Mouse (Mus musculus): Measurements from ENCODE around the gene 1700056E22Rik. TPM values are rescaled to one million over a fixed set of nuclear protein-coding genes. Genes with fewer than 3 reads are reported as not detected.

1700056E22Rik gene
- polyA plus RNA-seq, 1 experiment from 2014 or later = 2.5 TPM

DNA sequence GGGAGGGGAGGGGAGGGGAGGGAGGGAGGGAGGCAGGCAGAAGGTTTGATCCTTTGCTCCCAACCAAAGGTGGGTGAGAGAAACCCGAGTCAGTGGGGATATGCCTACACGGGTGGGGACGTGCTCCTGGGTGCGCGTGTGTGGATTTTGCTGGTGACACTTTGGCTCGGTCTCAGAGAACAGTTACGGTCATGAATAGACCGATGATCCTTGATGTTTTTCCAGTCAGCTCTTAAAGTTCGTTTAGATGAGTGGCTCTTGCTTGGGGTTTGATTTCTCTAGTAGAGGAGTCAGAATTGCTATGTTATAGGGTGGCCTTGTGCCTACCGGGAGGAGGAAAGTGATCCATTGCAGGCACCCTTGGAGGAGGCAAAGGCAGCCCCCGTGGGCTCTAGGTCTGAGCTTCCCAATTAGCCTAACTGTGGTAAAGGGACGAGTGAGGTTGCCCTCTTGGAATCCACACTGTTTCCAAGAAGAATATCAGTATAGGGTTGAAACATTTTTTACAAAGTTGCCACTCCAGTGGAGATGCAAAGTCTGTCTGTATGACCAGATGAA is 1.3 kb upstream of the 1700056E22Rik start:
- no peaks in the 10 kb centered on the region for H3K27me3 ChIP-seq (ENCODE audit: control insufficient read depth, insufficient read depth, low read length)
- H3K27ac ChIP-seq (ENCODE audit: low read depth, low read length) = peak overlapping the region; percentile 98
- H3K4me3 ChIP-seq (ENCODE audit: low read depth, low read length) = peak overlapping the region; percentile 74
- peaks cover 22% of the 10 kb centered on the region for H3K4me1 ChIP-seq (ENCODE audit: control insufficient read depth, insufficient read depth, low read length)
- peak overlapping the region; percentile 80 for H3K4me2 ChIP-seq
- 5% methylated on average over 12 of the region's 12 CpGs for WGBS (ENCODE audit: insufficient replicate concordance)
- H3K9me3 ChIP-seq (replicated peaks; ENCODE audit: control insufficient read depth, low read length) = no peaks in the 10 kb centered on the region
- no peak for ATAC-seq (replicated peaks; ENCODE audit: insufficient number of reproducible peaks, low FRiP score, low TSS enrichment)
- H3K36me3 ChIP-seq (ENCODE audit: control insufficient read depth, insufficient read depth, low read length) = peaks cover 4% of the 10 kb centered on the region; the same call in 1 of the 2 replicates
- H3K9ac ChIP-seq (ENCODE audit: low read depth, low read length) = peak overlapping the region; percentile 73

DNA sequence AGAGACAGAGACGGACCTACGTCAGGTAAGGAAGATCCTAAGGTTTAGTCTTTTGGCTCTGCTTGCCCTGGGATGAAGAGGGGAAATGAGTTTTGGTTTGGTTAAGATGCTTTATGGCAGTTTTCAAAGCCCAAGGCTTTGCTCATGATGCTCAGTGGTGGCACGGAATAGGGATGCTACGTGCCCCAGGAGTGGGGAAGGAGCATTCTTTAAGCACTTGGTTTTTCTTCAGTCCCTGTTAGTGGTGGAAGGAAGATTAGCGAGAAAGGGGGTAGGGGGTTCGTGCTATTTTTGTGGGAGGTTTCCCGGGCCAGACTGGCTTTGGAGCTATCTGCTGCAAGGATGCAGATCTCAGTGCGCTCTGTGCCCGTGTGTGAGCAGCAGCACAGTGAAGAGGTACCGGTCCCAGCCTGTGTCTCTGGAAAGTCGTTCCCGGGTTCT is 660 bp upstream of the 1700056E22Rik start:
- no peak for ATAC-seq (replicated peaks; ENCODE audit: insufficient number of reproducible peaks, low FRiP score, low TSS enrichment)
- 1% methylated on average over 12 of the region's 12 CpGs for WGBS (ENCODE audit: insufficient replicate concordance)
- Histone ChIP-seq H3K4me2 (peak overlapping the region; percentile 80), H3K36me3 (ENCODE audit: control insufficient read depth, insufficient read depth, low read length) (peaks cover 4% of the 10 kb centered on the region; the same call in 1 of the 2 replicates), H3K27ac (ENCODE audit: low read depth, low read length) (peak overlapping the region; percentile 98), H3K9me3 (replicated peaks; ENCODE audit: control insufficient read depth, low read length) (no peaks in the 10 kb centered on the region), H3K27me3 (ENCODE audit: control insufficient read depth, insufficient read depth, low read length) (no peaks in the 10 kb centered on the region), H3K4me3 (ENCODE audit: low read depth, low read length) (peak overlapping the region; percentile 74), H3K4me1 (ENCODE audit: control insufficient read depth, insufficient read depth, low read length) (peaks cover 22% of the 10 kb centered on the region), H3K9ac (ENCODE audit: low read depth, low read length) (peak overlapping the region; percentile 76)

DNA sequence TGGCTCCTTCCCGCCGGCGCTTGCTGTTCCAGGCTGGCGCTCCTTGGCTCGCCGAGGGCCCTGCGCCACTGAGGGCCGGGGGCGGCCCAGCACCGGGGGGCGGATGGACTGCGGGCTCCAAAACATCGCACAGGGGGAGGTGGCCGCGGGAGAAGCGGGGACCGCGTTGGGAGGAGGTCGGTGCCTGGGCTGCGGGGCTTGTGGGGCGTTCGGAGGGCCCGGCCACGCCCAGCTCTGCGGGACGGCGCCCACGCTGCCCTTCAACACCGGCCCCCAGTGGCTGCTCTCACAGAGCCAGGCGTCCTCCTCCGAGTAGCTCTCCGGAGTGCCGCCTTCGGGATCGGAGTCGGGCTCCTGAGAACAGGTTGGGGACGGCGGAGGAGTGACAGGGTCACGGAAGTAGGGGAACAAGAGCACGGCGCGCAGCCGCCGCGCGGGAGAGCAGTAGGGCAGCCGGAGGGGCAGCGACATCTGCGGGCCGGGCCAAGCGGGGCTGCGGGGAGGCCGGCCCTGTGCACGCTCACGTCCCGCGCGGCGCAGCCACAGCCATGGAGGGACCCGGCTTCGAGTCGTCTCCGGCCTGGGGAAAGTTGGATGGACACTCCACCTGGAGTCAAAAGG is 601 bp downstream of the 1700056E22Rik start:
- H3K4me2 ChIP-seq = peak overlapping the region; percentile 87
- peak overlapping the region; percentile 96 for H3K9ac ChIP-seq (ENCODE audit: low read depth, low read length)
- peaks cover 17% of the 10 kb centered on the region for H3K4me1 ChIP-seq (ENCODE audit: control insufficient read depth, insufficient read depth, low read length)
- no peaks in the 10 kb centered on the region for H3K27me3 ChIP-seq (ENCODE audit: control insufficient read depth, insufficient read depth, low read length)
- H3K4me3 ChIP-seq (ENCODE audit: low read depth, low read length) = peak overlapping the region; percentile 74
- ATAC-seq (replicated peaks; ENCODE audit: insufficient number of reproducible peaks, low FRiP score, low TSS enrichment) = peak; percentile 73
- H3K36me3 ChIP-seq (ENCODE audit: control insufficient read depth, insufficient read depth, low read length) = peaks cover 2% of the 10 kb centered on the region; the same call in 1 of the 2 replicates
- no peaks in the 10 kb centered on the region for H3K9me3 ChIP-seq (replicated peaks; ENCODE audit: control insufficient read depth, low read length)
- under 1% methylated on average over 63 of the region's 63 CpGs for whole genome bisulfite sequencing (ENCODE audit: insufficient replicate concordance)
- H3K27ac ChIP-seq (ENCODE audit: low read depth, low read length) = peak overlapping the region; percentile 98

DNA sequence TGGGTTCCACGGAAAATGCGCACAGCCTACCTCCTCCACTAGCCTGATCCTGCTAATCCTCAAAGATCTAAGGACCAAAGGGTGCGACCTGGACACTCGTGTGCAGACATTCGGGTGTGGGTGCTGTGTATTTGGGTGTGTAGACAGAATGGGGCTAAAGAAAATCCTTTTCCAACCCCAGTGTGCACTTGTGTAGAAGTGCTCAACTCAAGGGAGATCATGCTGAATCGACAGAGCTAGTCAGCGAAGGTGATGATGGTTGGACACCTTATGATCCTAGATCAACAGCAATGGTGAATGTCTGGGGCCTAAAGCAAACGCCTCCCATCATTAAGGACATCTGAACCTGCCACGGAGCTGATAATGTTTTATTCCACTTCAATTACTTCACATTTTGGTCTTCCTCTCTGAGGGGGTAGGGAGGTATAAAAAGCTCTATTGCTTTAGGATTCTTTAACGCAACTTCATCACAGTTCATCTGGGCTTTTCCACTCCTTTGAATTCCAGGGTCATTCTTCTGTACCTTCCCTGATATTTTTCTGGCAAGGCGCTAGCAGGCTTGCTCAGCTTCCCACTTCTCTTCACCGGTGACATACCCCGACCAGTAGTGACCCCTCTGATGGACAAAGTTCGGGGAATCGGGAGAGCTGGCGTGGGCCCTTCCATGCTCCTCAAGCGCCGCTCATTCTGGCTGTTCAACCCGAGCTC is 1.3 kb downstream of the 1700056E22Rik start:
- Histone ChIP-seq H3K4me1 (ENCODE audit: control insufficient read depth, insufficient read depth, low read length) (peaks cover 17% of the 10 kb centered on the region), H3K27ac (ENCODE audit: low read depth, low read length) (peak overlapping the region; percentile 98), H3K9me3 (replicated peaks; ENCODE audit: control insufficient read depth, low read length) (no peaks in the 10 kb centered on the region), H3K9ac (ENCODE audit: low read depth, low read length) (peak overlapping the region; percentile 96), H3K4me2 (peak overlapping the region; percentile 87), H3K36me3 (ENCODE audit: control insufficient read depth, insufficient read depth, low read length) (peaks cover 2% of the 10 kb centered on the region; the same call in 1 of the 2 replicates), H3K4me3 (ENCODE audit: low read depth, low read length) (peak overlapping the region; percentile 74), H3K27me3 (ENCODE audit: control insufficient read depth, insufficient read depth, low read length) (no peaks in the 10 kb centered on the region)
- no peak for ATAC-seq (replicated peaks; ENCODE audit: insufficient number of reproducible peaks, low FRiP score, low TSS enrichment)
- WGBS (ENCODE audit: insufficient replicate concordance) = 21% methylated on average over 19 of the region's 19 CpGs

DNA sequence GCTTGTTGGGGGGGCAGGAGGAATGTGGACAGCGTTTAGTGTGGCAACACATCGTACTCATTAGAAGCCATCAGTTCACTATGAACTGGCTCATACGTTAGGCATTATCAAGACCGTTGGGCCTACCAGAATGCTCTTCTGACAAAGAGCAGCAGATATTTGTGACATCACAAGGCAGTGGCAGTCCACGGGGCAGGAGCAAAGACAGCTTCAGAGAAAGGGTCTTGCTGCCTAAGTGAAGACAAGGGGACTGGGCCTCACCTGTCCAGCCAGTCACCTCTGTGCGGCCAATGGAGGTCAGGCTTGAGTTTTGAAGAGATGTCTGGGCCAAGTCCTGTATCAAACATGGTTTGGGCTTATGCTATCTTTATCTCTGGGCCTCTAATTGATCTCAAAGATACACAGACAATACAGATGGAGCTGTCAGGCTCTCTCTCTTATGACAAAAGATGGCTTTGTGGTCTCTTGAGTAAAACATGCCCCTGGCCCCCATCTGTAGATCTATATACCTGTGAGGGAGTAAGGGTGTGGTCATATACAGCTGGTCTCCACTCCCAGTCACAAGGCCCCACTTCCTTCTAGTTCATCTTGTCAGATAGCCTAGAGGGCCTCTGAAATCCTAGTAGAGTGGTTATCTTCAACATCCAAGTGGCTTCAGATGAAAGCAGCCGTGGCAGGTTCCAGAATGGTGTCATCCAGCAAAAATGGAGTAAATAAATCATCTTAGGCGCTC is 3.9 kb downstream of the 1700056E22Rik start:
- WGBS (ENCODE audit: insufficient replicate concordance) = 87% methylated on average over 8 of the region's 8 CpGs
- H3K4me3 ChIP-seq (ENCODE audit: low read depth, low read length) = no peak overlapping the region

DNA sequence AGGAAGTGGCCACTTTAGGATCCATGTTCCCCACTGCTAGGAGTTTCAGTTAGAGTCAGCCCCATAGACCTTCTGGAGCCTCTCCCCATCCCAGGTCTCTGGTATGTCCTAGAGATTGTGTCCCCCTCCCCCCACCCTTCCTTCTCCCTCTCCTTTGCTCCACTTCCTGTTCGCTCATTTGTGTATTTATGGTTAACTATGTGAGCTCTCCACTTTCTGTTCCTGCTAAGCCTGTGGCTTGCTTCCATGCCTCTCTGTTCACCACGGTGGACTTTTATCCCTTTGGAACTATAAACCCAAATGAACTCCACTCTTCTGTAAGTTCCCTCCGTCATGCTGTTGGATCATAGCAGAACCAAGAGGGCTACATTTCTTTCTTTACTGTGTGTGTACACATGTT is 7.1 kb downstream of the 1700056E22Rik start:
- WGBS (ENCODE audit: insufficient replicate concordance) = 83% methylated on average over 3 of the region's 3 CpGs
- H3K9me3 ChIP-seq (replicated peaks; ENCODE audit: control insufficient read depth, low read length) = no peaks in the 10 kb centered on the region
- H3K4me1 ChIP-seq (ENCODE audit: control insufficient read depth, insufficient read depth, low read length) = no peaks in the 10 kb centered on the region; the same call in 1 of the 2 replicates
- ATAC-seq (replicated peaks; ENCODE audit: insufficient number of reproducible peaks, low FRiP score, low TSS enrichment) = no peak
- no peak overlapping the region for H3K4me2 ChIP-seq
- no peaks in the 10 kb centered on the region for H3K36me3 ChIP-seq (ENCODE audit: control insufficient read depth, insufficient read depth, low read length)
- H3K27me3 ChIP-seq (ENCODE audit: control insufficient read depth, insufficient read depth, low read length) = no peaks in the 10 kb centered on the region
- H3K27ac ChIP-seq (ENCODE audit: low read depth, low read length) = no peak overlapping the region
- H3K4me3 ChIP-seq (ENCODE audit: low read depth, low read length) = no peak overlapping the region
- H3K9ac ChIP-seq (ENCODE audit: low read depth, low read length) = no peak overlapping the region

More for the DNA sequence above, 3.9 kb downstream of the 1700056E22Rik start:
- Histone ChIP-seq H3K4me1 (ENCODE audit: control insufficient read depth, insufficient read depth, low read length) (peaks cover 6% of the 10 kb centered on the region), H3K9ac (ENCODE audit: low read depth, low read length) (no peak overlapping the region), H3K27ac (ENCODE audit: low read depth, low read length) (no peak overlapping the region), H3K4me2 (no peak overlapping the region), H3K36me3 (ENCODE audit: control insufficient read depth, insufficient read depth, low read length) (no peaks in the 10 kb centered on the region), H3K9me3 (replicated peaks; ENCODE audit: control insufficient read depth, low read length) (no peaks in the 10 kb centered on the region), H3K27me3 (ENCODE audit: control insufficient read depth, insufficient read depth, low read length) (no peaks in the 10 kb centered on the region)
- no peak for ATAC-seq (replicated peaks; ENCODE audit: insufficient number of reproducible peaks, low FRiP score, low TSS enrichment)

DNA sequence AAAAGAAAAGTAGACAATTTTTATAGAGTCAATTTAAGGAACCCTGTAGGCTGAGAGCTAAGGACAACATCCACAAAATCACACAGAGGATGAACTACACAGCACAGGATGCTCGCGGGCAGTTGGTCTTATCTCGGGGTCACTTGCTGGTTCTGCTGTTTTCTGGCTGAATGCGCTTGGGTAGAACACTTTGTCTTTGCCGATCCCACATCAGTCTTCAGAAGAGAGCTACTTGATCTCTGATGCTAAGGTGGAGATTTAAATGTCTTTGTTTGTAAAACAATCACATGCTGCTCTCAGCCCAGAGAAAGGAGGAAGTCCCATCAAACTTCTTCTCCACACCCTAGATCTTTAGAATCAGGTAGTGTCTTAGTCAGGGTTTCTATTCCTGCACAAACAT is 9.0 kb downstream of the 1700056E22Rik start:
- no peaks in the 10 kb centered on the region for H3K4me1 ChIP-seq (ENCODE audit: control insufficient read depth, insufficient read depth, low read length)
- H3K4me2 ChIP-seq = no peak overlapping the region
- no peaks in the 10 kb centered on the region for H3K9me3 ChIP-seq (replicated peaks; ENCODE audit: control insufficient read depth, low read length)
- H3K4me3 ChIP-seq (ENCODE audit: low read depth, low read length) = no peak overlapping the region
- no peak overlapping the region for H3K9ac ChIP-seq (ENCODE audit: low read depth, low read length)
- no peak for ATAC-seq (replicated peaks; ENCODE audit: insufficient number of reproducible peaks, low FRiP score, low TSS enrichment)
- no peaks in the 10 kb centered on the region for H3K36me3 ChIP-seq (ENCODE audit: control insufficient read depth, insufficient read depth, low read length)
- no peaks in the 10 kb centered on the region for H3K27me3 ChIP-seq (ENCODE audit: control insufficient read depth, insufficient read depth, low read length)
- WGBS (ENCODE audit: insufficient replicate concordance) = 83% methylated on average over 5 of the region's 5 CpGs
- no peak overlapping the region for H3K27ac ChIP-seq (ENCODE audit: low read depth, low read length)

DNA sequence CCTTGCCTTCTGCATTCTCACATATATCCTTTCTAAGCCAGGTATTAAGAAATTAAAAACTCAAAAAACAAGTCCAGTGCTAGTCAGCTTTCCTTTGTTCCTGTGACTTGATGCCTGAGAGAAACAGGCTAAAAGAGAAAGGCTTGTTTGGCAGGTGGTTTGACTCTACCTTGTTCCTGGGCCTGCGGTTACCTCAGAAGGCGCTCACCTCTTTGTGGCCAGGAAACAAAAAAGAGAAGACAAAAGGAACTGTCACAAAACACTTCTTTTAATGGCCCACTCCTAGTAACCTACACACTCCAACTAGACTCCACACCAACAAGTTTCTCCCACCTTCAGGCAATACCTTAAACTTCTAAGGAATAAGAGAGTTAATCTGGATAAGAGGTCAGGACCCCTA is 9.5 kb downstream of the 1700056E22Rik start:
- 98% methylated on average over 2 of the region's 2 CpGs for WGBS (ENCODE audit: insufficient replicate concordance)
- Histone ChIP-seq H3K9ac (ENCODE audit: low read depth, low read length) (no peak overlapping the region), H3K4me2 (no peak overlapping the region), H3K36me3 (ENCODE audit: control insufficient read depth, insufficient read depth, low read length) (no peaks in the 10 kb centered on the region), H3K27me3 (ENCODE audit: control insufficient read depth, insufficient read depth, low read length) (no peaks in the 10 kb centered on the region), H3K9me3 (replicated peaks; ENCODE audit: control insufficient read depth, low read length) (no peaks in the 10 kb centered on the region), H3K4me3 (ENCODE audit: low read depth, low read length) (no peak overlapping the region), H3K4me1 (ENCODE audit: control insufficient read depth, insufficient read depth, low read length) (0 out of 2 replicates have a peak, but pooled peaks cover 3% of the 10 kb centered on the region), H3K27ac (ENCODE audit: low read depth, low read length) (no peak overlapping the region)
- no peak for ATAC-seq (replicated peaks; ENCODE audit: insufficient number of reproducible peaks, low FRiP score, low TSS enrichment)

Data from heart, embryonic 11.5 days (tissue).